Mouse (Mus musculus) liver, embryonic 16.5 days (tissue): ENCODE results near the gene Atn1. TPM values are rescaled to one million over a fixed set of nuclear protein-coding genes. Genes with fewer than 3 reads are reported as not detected.

Experiments used
- ATAC-seq: fragments of 200-750 bp; cut with Nextera tagmentation; 2 replicates; pipeline ENCODE4 v1.8.0; 2017; ENCODE audit warnings: low read depth, mild to moderate bottlenecking, moderate number of reproducible peaks, moderate library complexity
- H3K27ac ChIP-seq: fragments of 300-500 bp; sonication (generic); 2 replicates; pipeline ENCODE4 v1.5.1; 2014; ENCODE audit warnings: mild to moderate bottlenecking, low read length
- H3K27me3 ChIP-seq: fragments of 300-500 bp; sonication (generic); 2 replicates; pipeline ENCODE4 v1.6.1; 2014; ENCODE audit warnings: low read depth, low read length, mixed read lengths; ENCODE audit not compliant: control insufficient read depth, insufficient read depth
- H3K36me3 ChIP-seq: fragments of 300-500 bp; sonication (generic); 2 replicates; pipeline ENCODE4 v1.6.1; 2014; ENCODE audit warnings: mild to moderate bottlenecking; ENCODE audit not compliant: control insufficient read depth, insufficient read depth
- H3K4me1 ChIP-seq: fragments of 300-500 bp; sonication (generic); 2 replicates; pipeline ENCODE4 v1.6.1; 2014; ENCODE audit warnings: low read depth, low read length, mixed read lengths; ENCODE audit not compliant: control insufficient read depth
- H3K4me2 ChIP-seq: fragments of 300-500 bp; sonication (generic); 2 replicates; pipeline ENCODE4 v1.6.1; 2014; ENCODE audit warnings: low read depth, low read length, mixed read lengths
- H3K4me3 ChIP-seq: fragments of 300-500 bp; sonication (generic); 2 replicates; pipeline ENCODE4 v1.5.1; 2014; ENCODE audit warnings: low read depth, mild to moderate bottlenecking, low read length
- H3K9ac ChIP-seq: fragments of 300-500 bp; sonication (generic); 2 replicates; pipeline ENCODE4 v1.6.1; 2014; ENCODE audit warnings: low read depth, low read length
- H3K9me3 ChIP-seq: fragments of 300-500 bp; sonication (generic); replicated peaks from 2 replicates; pipeline ENCODE4 v1.6.1; 2016; ENCODE audit warnings: low read length; ENCODE audit not compliant: control insufficient read depth
- WGBS: fragments of 180-500 bp; shearing (Covaris S2); extraction: QIAGEN DNeasy Blood & Tissue Kit; methylation state at CpG from one replicate; pipeline ENCODE4 v1.1.7; 2014; ENCODE audit not compliant: insufficient replicate concordance; 5-methylcytosine and 5-hydroxymethylcytosine counted together
- polyA plus RNA-seq: library from polyadenylated mRNA; unstranded; fragments of >200 nt; fragmentation: Nextera tagmentation; extraction: Ambion mirVana; gene quantifications from 2 replicates; pipeline ENCODE4 v1.2.1, GENCODE M21; 2015

The Atn1 gene
- polyA plus RNA-seq, 1 experiment from 2014 or later = 1.7 TPM

DNA sequence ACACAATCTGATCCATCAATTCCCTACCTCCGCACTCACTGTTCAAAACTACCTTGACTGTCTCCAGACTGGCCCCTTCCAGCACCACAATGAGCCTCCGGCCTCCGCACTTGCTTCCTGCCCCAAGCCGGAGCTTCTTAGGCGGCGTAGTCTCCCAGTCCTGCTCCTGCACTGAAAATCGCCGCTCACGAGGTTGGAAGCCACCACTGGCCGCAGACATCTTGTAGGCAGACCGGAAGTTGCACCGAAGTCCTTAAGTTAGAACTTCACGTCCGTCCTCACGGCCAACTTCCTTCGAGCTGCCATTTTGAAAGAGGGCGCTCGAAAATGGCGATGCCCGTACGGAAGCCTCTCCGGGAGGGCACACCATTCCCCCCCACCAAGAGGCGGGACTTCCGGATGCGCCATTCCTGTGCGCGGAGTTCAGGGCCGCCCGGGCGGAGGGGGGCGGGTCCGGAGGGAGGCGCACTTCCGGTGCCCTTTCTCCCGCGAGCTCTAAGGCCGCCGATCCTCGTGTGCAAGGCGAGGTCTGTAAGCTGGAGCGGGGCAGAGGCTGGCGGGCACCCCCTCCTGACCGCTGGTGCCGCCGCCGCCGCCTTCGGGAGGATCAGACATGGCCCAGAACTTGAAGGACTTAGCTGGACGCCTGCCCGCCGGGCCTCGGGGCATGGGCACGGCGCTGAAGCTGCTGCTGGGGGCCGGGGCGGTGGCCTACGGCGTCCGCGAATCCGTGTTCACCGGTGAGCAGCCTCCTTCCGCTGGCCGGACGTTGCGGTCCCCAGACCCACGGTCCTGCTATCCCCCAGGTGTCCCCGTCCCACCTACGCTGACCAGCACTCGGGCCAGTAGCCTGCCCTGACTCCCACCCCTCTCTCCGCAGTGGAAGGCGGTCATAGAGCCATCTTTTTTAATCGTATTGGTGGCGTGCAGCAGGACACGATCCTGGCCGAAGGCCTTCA lies 44.2 kb downstream of the Atn1 start, which contains the start of the genes Emg1 and Phb2:
Emg1 (minus strand) TSS at position 355 of the 959 bp plus-strand sequence.
Phb2 (plus strand) TSS at position 513 of the 959 bp plus-strand sequence.
- H3K4me2 ChIP-seq = peak within 1 kb of the TSS; percentile 82
- H3K4me1 ChIP-seq = peaks cover 37% of the 10 kb centered on the region
- peak within 1 kb of the TSS; percentile 89 for H3K9ac ChIP-seq
- peak within 1 kb of the TSS; percentile 93 for H3K27ac ChIP-seq
- peaks cover 45% of the 10 kb centered on the region for H3K36me3 ChIP-seq
- ATAC-seq = peak; percentile 98
- under 1% methylated on average over 76 of the region's 76 CpGs for WGBS
- no peaks in the 10 kb centered on the region for H3K27me3 ChIP-seq
- H3K4me3 ChIP-seq = peak within 1 kb of the TSS; percentile 98
- H3K9me3 ChIP-seq = no peaks in the 10 kb centered on the region

DNA sequence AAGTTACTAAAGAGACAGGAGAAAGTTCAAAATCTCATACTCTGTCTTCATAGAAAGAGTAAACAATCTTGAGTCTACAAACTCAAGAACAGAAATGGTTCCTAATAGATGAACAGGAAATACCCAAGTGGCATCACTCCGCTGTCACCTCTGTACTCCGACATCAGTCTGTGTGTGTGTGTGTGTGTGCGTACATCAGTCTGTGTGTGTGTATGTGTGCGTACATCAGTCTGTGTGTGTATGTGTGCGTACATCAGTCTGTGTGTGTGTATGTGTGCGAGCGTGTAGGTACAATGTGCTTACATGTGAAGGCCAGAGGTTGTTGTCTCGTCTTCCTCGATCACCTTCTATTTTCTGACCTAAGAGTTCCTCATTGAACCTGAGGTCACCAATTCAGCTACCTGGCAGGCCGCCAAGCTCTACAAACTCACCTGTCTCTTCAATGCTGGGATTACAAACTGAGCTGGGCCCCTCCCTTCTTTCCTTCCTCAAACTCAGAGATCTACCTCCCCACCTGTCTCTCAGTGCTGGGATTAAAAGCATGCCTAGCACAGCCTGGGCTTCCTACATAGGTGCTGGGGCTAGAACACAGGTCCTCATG lies 47.9 kb downstream of the Atn1 start:
- no peaks in the 10 kb centered on the region for H3K27me3 ChIP-seq
- WGBS = 84% methylated on average over 10 of the region's 10 CpGs
- H3K27ac ChIP-seq = no peak overlapping the region
- no peak for ATAC-seq
- no peaks in the 10 kb centered on the region for H3K9me3 ChIP-seq
- H3K4me1 ChIP-seq = peaks cover 27% of the 10 kb centered on the region
- no peak overlapping the region for H3K9ac ChIP-seq
- no peak overlapping the region for H3K4me2 ChIP-seq
- no peak overlapping the region for H3K4me3 ChIP-seq
- peaks cover 38% of the 10 kb centered on the region for H3K36me3 ChIP-seq

DNA sequence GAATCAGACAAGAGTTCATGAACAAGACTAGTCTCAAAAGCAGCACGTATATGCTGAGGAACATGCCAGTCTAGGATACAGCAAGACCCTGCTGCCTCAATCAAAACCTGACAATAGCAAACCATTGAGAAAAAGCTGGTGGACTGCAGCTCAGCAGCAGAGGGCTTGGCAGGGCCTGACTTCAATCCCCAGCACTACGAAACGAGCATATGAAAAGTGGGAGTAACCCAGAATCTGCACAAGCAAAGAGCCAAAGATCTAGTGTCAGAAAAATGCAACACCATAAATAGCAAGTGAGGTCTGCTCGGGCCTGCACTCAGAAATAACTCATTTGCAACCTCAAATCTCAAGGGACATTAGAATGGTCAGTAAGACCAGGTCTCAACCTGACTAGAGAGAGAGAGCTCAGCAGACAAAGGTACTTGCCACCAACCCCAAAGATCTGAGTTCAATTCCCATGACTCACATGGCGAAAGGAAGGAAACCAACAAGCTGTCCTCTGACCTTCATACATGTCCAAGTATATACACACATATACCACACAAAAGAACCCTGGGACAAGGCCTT lies 50.2 kb downstream of the Atn1 start:
- Histone ChIP-seq H3K9me3 (no peaks in the 10 kb centered on the region), H3K4me2 (no peak overlapping the region), H3K27me3 (no peaks in the 10 kb centered on the region), H3K9ac (no peak overlapping the region), H3K4me1 (peaks cover 19% of the 10 kb centered on the region), H3K27ac (no peak overlapping the region), H3K36me3 (peaks cover 58% of the 10 kb centered on the region), H3K4me3 (no peak overlapping the region)
- no peak for ATAC-seq
- WGBS = 74% methylated on average over 5 of the region's 5 CpGs

DNA sequence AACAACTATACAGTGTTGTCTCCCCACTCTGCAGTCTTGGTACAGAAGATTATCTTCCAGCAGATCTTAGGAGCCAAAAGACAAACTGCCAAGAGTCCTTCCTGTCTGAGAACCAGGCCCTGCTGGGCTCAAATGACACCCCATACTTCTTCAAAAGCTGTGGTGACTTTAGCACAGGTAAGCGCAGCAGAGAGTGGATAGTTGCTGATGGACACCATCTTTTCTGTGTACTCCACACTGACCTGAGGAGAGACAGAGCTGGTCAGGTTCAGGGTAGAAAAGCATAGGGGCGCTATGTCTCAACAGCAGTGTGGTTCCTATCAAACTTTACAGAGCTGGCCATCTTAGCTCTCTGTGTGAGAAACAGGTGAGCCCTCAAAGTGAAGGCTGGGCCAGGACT lies 51.9 kb downstream of the Atn1 start:
- H3K4me2 ChIP-seq = no peak overlapping the region
- no peak overlapping the region for H3K9ac ChIP-seq
- ATAC-seq = no peak
- no peaks in the 10 kb centered on the region for H3K27me3 ChIP-seq
- H3K27ac ChIP-seq = no peak overlapping the region
- no peak overlapping the region for H3K4me3 ChIP-seq
- H3K36me3 ChIP-seq = peaks cover 69% of the 10 kb centered on the region
- 82% methylated on average over 2 of the region's 2 CpGs for WGBS
- H3K9me3 ChIP-seq = no peaks in the 10 kb centered on the region
- H3K4me1 ChIP-seq = peaks cover 6% of the 10 kb centered on the region

DNA sequence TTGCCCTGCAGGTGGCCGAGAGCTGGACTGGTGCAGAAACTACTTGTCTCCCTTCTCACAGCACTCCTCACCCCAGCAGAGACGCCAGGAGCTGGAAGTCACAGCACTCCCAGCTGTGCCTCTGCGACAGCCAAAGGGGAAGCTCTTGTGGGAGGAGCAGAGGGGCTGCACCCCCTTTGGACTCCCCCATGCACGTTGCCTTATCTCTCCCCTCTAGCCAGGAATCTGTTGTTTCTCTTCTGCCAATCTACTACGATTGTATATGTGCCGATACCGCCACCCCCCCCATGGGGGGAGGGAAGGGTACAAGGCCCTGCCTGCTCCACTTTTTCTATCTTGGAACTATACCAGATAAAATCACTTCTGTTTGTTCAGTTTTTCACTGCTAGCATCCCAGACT lies 52.5 kb downstream of the Atn1 start:
- Histone ChIP-seq H3K36me3 (peaks cover 74% of the 10 kb centered on the region), H3K9me3 (no peaks in the 10 kb centered on the region), H3K4me3 (no peak overlapping the region), H3K4me1 (peaks cover 4% of the 10 kb centered on the region; the same call in 1 of the 2 replicates), H3K27me3 (no peaks in the 10 kb centered on the region), H3K4me2 (no peak overlapping the region), H3K9ac (no peak overlapping the region), H3K27ac (no peak overlapping the region)
- WGBS = 37% methylated on average over 7 of the region's 7 CpGs
- ATAC-seq = no peak

DNA sequence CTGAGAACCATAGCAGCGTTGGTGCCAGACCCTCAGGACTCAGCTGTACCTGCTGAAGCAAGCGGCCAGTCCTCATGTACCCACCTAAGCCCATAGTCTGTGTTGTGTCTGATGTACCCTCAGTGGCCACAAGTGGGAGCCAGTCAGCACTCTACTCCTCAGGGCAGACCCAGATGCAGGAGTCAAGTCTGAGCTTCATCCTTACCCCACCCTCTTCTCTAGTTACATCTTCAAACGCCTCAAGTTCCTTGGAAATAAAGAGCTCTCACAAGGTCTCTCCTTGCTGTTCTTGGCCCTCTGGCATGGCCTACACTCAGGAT lies 53.6 kb downstream of the Atn1 start:
- peak; percentile 44; the same call in 1 of the 2 replicates for ATAC-seq

DNA sequence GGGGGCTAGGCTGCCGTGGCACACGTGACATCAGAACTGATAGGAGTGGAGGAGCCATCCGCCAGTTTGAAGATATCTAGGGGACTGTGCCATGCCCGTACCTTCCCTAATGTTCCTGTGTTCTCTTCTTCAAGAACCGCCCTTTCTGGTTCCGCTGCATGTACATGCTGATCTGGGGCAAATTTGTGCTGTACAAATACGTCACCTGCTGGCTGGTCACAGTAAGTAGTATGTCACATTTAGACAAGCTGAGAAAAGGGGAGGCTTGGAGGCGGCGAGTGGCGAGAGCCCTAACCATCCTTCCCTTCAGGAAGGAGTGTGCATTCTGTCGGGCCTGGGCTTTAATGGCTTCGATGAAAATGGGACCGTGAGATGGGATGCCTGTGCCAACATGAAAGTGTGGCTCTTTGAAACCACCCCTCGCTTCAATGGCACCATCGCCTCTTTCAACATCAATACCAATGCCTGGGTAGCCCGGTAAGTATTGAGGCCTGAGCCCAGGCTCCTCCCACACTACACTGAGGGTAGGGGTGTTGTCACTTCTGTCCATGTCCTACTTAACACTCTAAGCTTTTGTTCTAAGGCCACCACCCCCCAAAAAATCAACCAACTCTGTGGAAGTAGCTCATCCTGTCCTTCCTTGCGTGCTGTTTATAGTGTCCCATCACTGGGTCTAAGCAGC lies 54.1 kb downstream of the Atn1 start:
- no peak overlapping the region for H3K9ac ChIP-seq
- 81% methylated on average over 17 of the region's 17 CpGs for WGBS
- H3K4me3 ChIP-seq = no peak overlapping the region
- H3K4me2 ChIP-seq = no peak overlapping the region
- H3K27me3 ChIP-seq = no peaks in the 10 kb centered on the region
- H3K36me3 ChIP-seq = peaks cover 66% of the 10 kb centered on the region
- no peaks in the 10 kb centered on the region for H3K9me3 ChIP-seq
- no peaks in the 10 kb centered on the region; the same call in 1 of the 2 replicates for H3K4me1 ChIP-seq
- peak; percentile 4; the same call in 1 of the 2 replicates for ATAC-seq
- no peak overlapping the region for H3K27ac ChIP-seq

More for the DNA sequence above, 53.6 kb downstream of the Atn1 start:
- H3K27ac ChIP-seq = no peak overlapping the region
- no peak overlapping the region for H3K4me2 ChIP-seq
- WGBS = 54% methylated on average over 3 of the region's 3 CpGs
- H3K27me3 ChIP-seq = no peaks in the 10 kb centered on the region
- H3K4me3 ChIP-seq = no peak overlapping the region
- no peaks in the 10 kb centered on the region; the same call in 1 of the 2 replicates for H3K4me1 ChIP-seq
- no peaks in the 10 kb centered on the region for H3K9me3 ChIP-seq
- no peak overlapping the region for H3K9ac ChIP-seq
- H3K36me3 ChIP-seq = peaks cover 71% of the 10 kb centered on the region

DNA sequence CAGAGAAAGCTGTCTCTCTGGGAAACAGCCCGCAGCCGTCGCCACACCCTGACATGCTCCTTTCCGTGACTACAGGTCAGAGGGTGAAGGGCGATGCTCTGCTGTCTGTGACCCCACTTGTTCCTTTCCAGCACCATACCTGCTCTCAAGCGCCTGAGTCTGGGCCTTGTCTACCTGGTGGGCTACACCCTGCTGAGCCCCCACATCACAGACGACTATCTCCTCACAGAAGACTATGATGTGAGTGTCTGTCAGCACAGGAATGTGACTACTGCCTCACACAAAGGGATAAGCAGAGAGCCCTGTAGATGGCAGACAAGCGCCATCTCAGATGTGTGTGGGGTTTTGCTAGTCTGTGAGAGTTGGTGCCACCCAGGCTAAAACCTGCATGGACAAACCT lies 55.0 kb downstream of the Atn1 start:
- no peak overlapping the region for H3K4me3 ChIP-seq
- H3K4me1 ChIP-seq = no peaks in the 10 kb centered on the region; the same call in 1 of the 2 replicates
- WGBS = 80% methylated on average over 8 of the region's 8 CpGs
- H3K9ac ChIP-seq = no peak overlapping the region
- H3K9me3 ChIP-seq = no peaks in the 10 kb centered on the region
- H3K36me3 ChIP-seq = peaks cover 65% of the 10 kb centered on the region
- H3K27me3 ChIP-seq = no peaks in the 10 kb centered on the region
- ATAC-seq = no peak
- no peak overlapping the region for H3K4me2 ChIP-seq
- H3K27ac ChIP-seq = no peak overlapping the region
